Mouse (Mus musculus): Measurements from ENCODE around the gene Clstn1.

DNA sequence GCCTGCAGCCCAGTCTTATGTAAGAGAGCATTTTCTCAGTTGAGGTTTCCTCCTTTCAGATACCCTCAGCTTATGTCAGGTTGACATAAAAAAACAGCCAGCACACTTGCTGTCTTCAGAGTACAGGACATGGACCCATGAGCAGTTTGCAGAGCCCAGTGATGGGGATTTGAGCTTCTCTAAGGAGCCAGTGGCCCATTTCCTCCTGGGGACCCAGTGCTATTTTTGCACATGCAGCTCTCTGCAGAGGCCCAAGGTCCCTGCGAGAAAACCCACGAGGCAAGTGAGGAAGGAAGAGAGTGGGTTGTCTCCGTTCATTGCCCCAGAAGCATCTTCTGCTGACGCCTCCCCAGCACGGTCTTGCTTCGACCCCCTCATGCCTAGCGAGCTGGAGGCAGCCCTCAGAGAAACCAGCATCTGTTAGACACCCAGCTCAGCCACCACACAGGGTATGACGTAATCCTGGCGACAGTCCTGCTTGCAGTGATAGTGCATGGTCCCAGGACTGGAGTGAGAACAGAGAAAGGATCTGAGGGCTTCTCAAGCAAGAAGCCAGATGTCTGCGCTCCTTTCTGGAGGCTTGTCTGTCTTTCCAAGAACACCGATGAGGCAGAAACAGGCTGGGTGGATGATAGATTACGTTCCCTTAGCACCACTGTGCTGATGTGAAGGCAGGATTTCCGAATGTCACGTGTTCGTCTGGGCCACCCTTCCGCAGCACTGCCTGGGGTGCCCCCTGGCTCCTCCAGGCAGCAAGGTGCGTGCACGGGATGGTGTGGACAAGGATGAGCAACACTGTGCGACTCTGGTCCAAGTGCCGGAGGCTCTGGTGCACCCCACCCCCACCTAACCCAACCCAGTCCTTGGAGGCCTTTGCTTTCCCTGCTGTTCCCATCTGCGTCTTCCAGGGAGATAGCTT is 24.0 kb upstream of the Clstn1 start:
- peak; percentile 25 for TF ChIP-seq CTCF (IDR thresholded peaks at IDR 0.05)
- TF ChIP-seq EP300 (IDR thresholded peaks at IDR 0.05; ENCODE audit: insufficient read depth, low read depth, low read length): 0 out of 2 replicates have a peak, but pooled peaks have one; percentile 5

Measured in heart, adult 2 months (tissue).